Mouse (Mus musculus): Measurements from ENCODE around the gene Gm20695. TPM values are rescaled to one million over a fixed set of nuclear protein-coding genes. Genes with fewer than 3 reads are reported as not detected.

The Gm20695 gene
- 0.71 and 0.98 TPM in 2 replicates for polyA plus RNA-seq (2015; fragmentation: Nextera tagmentation; extraction: Ambion mirVana)

DNA sequence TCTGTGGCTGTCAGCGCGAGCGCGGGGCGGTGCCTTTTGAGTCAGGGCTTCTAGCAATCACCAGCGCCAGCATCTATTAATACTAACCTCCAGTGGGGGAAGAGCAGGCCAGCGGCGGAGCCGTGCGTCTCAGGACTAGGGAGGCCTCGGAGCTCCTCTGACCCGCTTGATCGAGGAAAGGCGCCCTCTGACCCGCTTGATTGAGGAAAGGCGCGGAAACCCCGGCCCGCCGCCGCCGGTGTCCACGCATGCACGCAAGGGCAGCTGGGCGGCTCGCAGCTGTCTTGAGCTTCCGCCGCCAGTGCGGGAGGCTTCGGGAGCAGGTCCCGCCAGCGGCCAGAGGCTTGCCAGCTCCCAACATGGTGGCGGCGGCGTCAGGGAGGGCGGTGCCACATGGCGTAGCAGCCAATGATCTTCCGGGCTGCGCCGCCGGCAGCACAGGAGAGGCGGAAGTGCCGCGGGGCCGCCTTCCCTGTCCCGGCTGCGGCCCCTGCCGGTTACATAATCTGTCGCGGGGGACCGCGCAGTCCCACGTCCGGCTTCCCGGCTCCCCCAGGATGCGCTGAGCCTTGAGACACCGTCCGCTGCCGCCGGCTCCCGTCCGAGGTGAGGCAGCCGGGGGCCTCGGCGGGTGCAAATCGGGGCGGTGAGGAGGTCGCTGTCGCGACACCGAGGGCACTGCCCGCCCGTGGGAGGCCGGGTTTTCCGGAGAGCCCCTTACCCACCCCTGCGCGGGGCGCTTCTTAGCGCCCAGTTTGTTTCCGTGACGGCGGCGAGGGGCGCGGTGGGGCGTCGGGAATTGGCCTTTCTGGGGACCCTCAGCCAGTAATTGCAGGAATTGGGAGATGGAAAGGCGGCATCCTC lies at the start of gene Gm20695, which contains the start of gene Zfp597:
Gene Gm20695, plus strand, starts transcription at position 448 of the 864 bp plus-strand sequence.
Gene Zfp597, minus strand, starts transcription at position 361 of the 864 bp plus-strand sequence.
- ATAC-seq (ENCODE audit: low read depth) = peak; percentile 99
- no peaks in the 10 kb centered on the region for H3K9me3 ChIP-seq (replicated peaks; ENCODE audit: control insufficient read depth, low read length)

GRCm38 (mm10) chr16:3835461-3835860 lies 49.0 kb upstream of the Gm20695 start:
- H3K4me3 ChIP-seq (ENCODE audit: low read depth, low read length) = no peak overlapping the region
- no peak overlapping the region for H3K27ac ChIP-seq (ENCODE audit: low read length)
- no peak for ATAC-seq (ENCODE audit: low read depth)
- no peaks in the 10 kb centered on the region for H3K9me3 ChIP-seq (replicated peaks; ENCODE audit: control insufficient read depth, low read length)
- no peaks in the 10 kb centered on the region for H3K4me1 ChIP-seq (ENCODE audit: control insufficient read depth, low read depth, low read length)
- no peak overlapping the region for H3K9ac ChIP-seq (ENCODE audit: low read depth, low read length)
- no peak overlapping the region for H3K4me2 ChIP-seq (ENCODE audit: low read depth, low read length)
- WGBS (ENCODE audit: insufficient replicate concordance) = 60% methylated on average over 2 of the region's 2 CpGs
- H3K36me3 ChIP-seq (ENCODE audit: control insufficient read depth, insufficient read depth) = no peaks in the 10 kb centered on the region
- H3K27me3 ChIP-seq (ENCODE audit: control insufficient read depth, insufficient read depth, low read depth, low read length) = no peaks in the 10 kb centered on the region

More for the DNA sequence above, at the start of gene Gm20695, which contains the start of gene Zfp597:
- Histone ChIP-seq H3K4me2 (ENCODE audit: low read depth, low read length) (peak within 1 kb of the TSS; percentile 79), H3K27me3 (ENCODE audit: control insufficient read depth, insufficient read depth, low read depth, low read length) (no peaks in the 10 kb centered on the region), H3K36me3 (ENCODE audit: control insufficient read depth, insufficient read depth) (no peaks in the 10 kb centered on the region), H3K27ac (ENCODE audit: low read length) (peak within 1 kb of the TSS; percentile 89), H3K4me3 (ENCODE audit: low read depth, low read length) (peak within 1 kb of the TSS; percentile 98), H3K9ac (ENCODE audit: low read depth, low read length) (peak within 1 kb of the TSS; percentile 97), H3K4me1 (ENCODE audit: control insufficient read depth, low read depth, low read length) (peaks cover 12% of the 10 kb centered on the region)
- WGBS (ENCODE audit: insufficient replicate concordance) = under 1% methylated on average over 87 of the region's 88 CpGs

DNA sequence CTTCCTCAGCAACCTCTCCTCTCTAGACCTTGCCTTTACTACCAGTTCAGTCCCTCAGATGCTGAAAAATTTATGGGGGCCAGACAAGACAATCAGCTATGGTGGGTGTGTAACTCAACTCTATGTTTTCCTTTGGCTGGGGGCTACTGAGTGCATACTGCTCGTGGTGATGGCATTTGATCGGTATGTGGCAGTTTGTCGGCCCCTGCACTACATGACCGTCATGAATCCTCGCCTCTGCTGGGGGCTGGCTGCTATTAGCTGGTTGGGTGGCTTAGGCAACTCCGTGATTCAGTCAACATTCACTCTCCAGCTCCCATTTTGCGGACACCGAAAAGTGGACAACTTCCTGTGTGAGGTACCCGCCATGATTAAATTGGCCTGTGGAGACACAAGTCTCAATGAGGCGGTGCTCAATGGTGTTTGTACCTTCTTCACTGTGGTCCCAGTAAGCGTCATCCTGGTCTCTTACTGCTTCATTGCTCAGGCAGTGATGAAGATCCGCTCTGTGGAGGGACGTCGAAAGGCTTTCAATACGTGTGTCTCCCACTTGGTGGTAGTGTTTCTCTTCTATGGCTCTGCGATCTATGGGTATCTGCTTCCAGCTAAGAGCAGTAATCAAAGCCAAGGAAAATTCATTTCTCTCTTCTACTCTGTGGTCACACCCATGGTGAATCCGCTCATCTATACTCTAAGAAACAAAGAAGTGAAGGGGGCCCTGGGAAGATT lies 45.1 kb upstream of the Gm20695 start:
- WGBS (ENCODE audit: insufficient replicate concordance) = 48% methylated on average over 17 of the region's 17 CpGs
- ATAC-seq (ENCODE audit: low read depth) = no peak
- H3K4me3 ChIP-seq (ENCODE audit: low read depth, low read length) = no peak overlapping the region
- H3K36me3 ChIP-seq (ENCODE audit: control insufficient read depth, insufficient read depth) = no peaks in the 10 kb centered on the region
- no peak overlapping the region for H3K9ac ChIP-seq (ENCODE audit: low read depth, low read length)
- no peak overlapping the region for H3K27ac ChIP-seq (ENCODE audit: low read length)
- no peaks in the 10 kb centered on the region for H3K27me3 ChIP-seq (ENCODE audit: control insufficient read depth, insufficient read depth, low read depth, low read length)
- H3K4me2 ChIP-seq (ENCODE audit: low read depth, low read length) = no peak overlapping the region
- H3K9me3 ChIP-seq (replicated peaks; ENCODE audit: control insufficient read depth, low read length) = no peaks in the 10 kb centered on the region
- H3K4me1 ChIP-seq (ENCODE audit: control insufficient read depth, low read depth, low read length) = no peaks in the 10 kb centered on the region

GRCm38 (mm10) chr16:3842989-3843388 lies 41.5 kb upstream of the Gm20695 start:
- Histone ChIP-seq H3K36me3 (ENCODE audit: control insufficient read depth, insufficient read depth) (no peaks in the 10 kb centered on the region), H3K4me3 (ENCODE audit: low read depth, low read length) (no peak overlapping the region), H3K9ac (ENCODE audit: low read depth, low read length) (no peak overlapping the region), H3K27ac (ENCODE audit: low read length) (peak overlapping the region; percentile 8; the same call in 1 of the 2 replicates), H3K4me1 (ENCODE audit: control insufficient read depth, low read depth, low read length) (peaks cover 12% of the 10 kb centered on the region), H3K4me2 (ENCODE audit: low read depth, low read length) (no peak overlapping the region), H3K9me3 (replicated peaks; ENCODE audit: control insufficient read depth, low read length) (no peaks in the 10 kb centered on the region), H3K27me3 (ENCODE audit: control insufficient read depth, insufficient read depth, low read depth, low read length) (no peaks in the 10 kb centered on the region)
- ATAC-seq (ENCODE audit: low read depth) = no peak
- WGBS (ENCODE audit: insufficient replicate concordance) = 21% methylated on average over 4 of the region's 4 CpGs

GRCm38 (mm10) chr16:3843796-3844195 lies 40.7 kb upstream of the Gm20695 start:
- Histone ChIP-seq H3K4me3 (ENCODE audit: low read depth, low read length) (no peak overlapping the region), H3K36me3 (ENCODE audit: control insufficient read depth, insufficient read depth) (no peaks in the 10 kb centered on the region), H3K4me1 (ENCODE audit: control insufficient read depth, low read depth, low read length) (peaks cover 12% of the 10 kb centered on the region), H3K27ac (ENCODE audit: low read length) (no peak overlapping the region; the same call in 1 of the 2 replicates), H3K9ac (ENCODE audit: low read depth, low read length) (no peak overlapping the region), H3K9me3 (replicated peaks; ENCODE audit: control insufficient read depth, low read length) (no peaks in the 10 kb centered on the region), H3K27me3 (ENCODE audit: control insufficient read depth, insufficient read depth, low read depth, low read length) (no peaks in the 10 kb centered on the region), H3K4me2 (ENCODE audit: low read depth, low read length) (no peak overlapping the region)
- no peak for ATAC-seq (ENCODE audit: low read depth)
- 44% methylated on average over 1 of the region's 1 CpGs for WGBS (ENCODE audit: insufficient replicate concordance)

DNA sequence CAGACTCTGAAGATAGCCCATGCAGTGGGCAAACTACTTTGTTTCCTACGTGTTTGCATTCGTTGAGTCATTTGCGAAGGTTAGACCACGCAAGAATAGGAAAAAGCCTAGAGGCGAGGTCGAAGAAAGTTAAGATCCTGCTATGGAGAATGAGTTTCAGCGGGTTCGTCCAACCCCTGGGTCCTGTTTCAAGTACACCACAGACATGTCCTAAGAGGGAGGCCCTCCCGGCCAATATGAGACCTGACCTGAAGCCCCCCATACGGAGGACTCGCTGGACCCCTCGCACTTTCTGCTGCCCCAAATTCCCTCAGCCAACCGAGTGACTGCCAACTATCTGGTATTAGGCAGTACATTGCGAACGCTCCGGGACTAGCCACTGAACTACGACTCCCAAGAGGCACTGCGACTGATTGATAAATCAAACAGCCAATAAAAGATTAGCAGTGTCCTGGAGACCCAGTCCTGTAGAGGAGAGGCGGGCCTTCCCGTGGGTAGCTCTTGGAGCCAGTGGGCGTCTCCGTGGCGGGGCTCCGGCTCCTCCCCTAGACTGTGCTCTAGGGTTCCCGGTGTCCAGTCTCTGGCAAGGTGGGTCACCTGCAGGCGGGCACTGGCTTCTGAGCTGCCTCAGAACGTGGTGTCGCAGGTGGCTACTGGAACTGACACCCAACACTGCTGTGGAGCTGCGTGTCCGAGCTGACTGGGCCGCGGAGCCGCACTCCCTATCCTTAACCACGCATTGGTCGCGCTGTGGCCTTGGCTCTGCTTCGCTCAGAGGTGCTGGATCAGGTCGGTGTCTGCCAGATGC lies 37.5 kb upstream of the Gm20695 start, which contains the start of gene Zfp174:
Gene Zfp174, plus strand, starts transcription at position 558 of the 808 bp plus-strand sequence.
- WGBS (ENCODE audit: insufficient replicate concordance) = 3% methylated on average over 38 of the region's 38 CpGs

GRCm38 (mm10) chr16:3847871-3848270 lies 36.6 kb upstream of the Gm20695 start:
- ATAC-seq (ENCODE audit: low read depth) = no peak
- H3K4me1 ChIP-seq (ENCODE audit: control insufficient read depth, low read depth, low read length) = peaks cover 12% of the 10 kb centered on the region
- no peaks in the 10 kb centered on the region for H3K36me3 ChIP-seq (ENCODE audit: control insufficient read depth, insufficient read depth)
- H3K27ac ChIP-seq (ENCODE audit: low read length) = no peak overlapping the region
- WGBS (ENCODE audit: insufficient replicate concordance) = 69% methylated on average over 4 of the region's 4 CpGs
- no peaks in the 10 kb centered on the region for H3K27me3 ChIP-seq (ENCODE audit: control insufficient read depth, insufficient read depth, low read depth, low read length)
- no peaks in the 10 kb centered on the region for H3K9me3 ChIP-seq (replicated peaks; ENCODE audit: control insufficient read depth, low read length)
- peak overlapping the region; percentile 2 for H3K9ac ChIP-seq (ENCODE audit: low read depth, low read length)
- H3K4me3 ChIP-seq (ENCODE audit: low read depth, low read length) = peak overlapping the region; percentile 79
- H3K4me2 ChIP-seq (ENCODE audit: low read depth, low read length) = peak overlapping the region; percentile 86

More for the DNA sequence above, 37.5 kb upstream of the Gm20695 start, which contains the start of gene Zfp174:
- Histone ChIP-seq H3K4me2 (ENCODE audit: low read depth, low read length) (peak within 1 kb of the TSS; percentile 86), H3K9ac (ENCODE audit: low read depth, low read length) (peak within 1 kb of the TSS; percentile 79), H3K27ac (ENCODE audit: low read length) (peak within 1 kb of the TSS; percentile 65), H3K4me1 (ENCODE audit: control insufficient read depth, low read depth, low read length) (peaks cover 12% of the 10 kb centered on the region), H3K27me3 (ENCODE audit: control insufficient read depth, insufficient read depth, low read depth, low read length) (no peaks in the 10 kb centered on the region), H3K36me3 (ENCODE audit: control insufficient read depth, insufficient read depth) (no peaks in the 10 kb centered on the region), H3K9me3 (replicated peaks; ENCODE audit: control insufficient read depth, low read length) (no peaks in the 10 kb centered on the region), H3K4me3 (ENCODE audit: low read depth, low read length) (peak within 1 kb of the TSS; percentile 79)
- ATAC-seq (ENCODE audit: low read depth) = peak; percentile 99

DNA sequence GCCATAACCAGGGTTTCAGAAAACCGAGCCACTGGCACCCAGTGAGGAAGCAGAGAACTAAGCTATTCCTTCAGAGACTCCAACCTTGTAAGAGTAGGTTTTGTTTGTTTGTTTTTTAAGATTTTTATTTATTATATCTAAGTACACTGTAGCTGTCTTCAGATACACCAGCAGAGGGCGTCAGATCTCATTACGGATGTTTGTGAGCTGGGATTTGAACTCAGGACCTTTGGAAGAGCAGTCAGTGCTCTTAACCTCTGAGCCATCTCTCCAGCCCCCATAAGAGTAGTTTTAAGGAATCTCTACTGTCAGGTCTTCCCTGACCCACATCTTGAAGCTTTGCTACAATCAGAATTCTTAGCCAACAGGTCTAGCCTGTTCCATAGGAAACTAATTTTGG lies 36.0 kb upstream of the Gm20695 start:
- ATAC-seq (ENCODE audit: low read depth) = no peak
- Histone ChIP-seq H3K9ac (ENCODE audit: low read depth, low read length) (no peak overlapping the region), H3K4me1 (ENCODE audit: control insufficient read depth, low read depth, low read length) (peaks cover 12% of the 10 kb centered on the region), H3K4me2 (ENCODE audit: low read depth, low read length) (no peak overlapping the region), H3K27ac (ENCODE audit: low read length) (no peak overlapping the region), H3K9me3 (replicated peaks; ENCODE audit: control insufficient read depth, low read length) (no peaks in the 10 kb centered on the region), H3K27me3 (ENCODE audit: control insufficient read depth, insufficient read depth, low read depth, low read length) (no peaks in the 10 kb centered on the region), H3K4me3 (ENCODE audit: low read depth, low read length) (no peak overlapping the region), H3K36me3 (ENCODE audit: control insufficient read depth, insufficient read depth) (no peaks in the 10 kb centered on the region)
- 68% methylated on average over 3 of the region's 3 CpGs for WGBS (ENCODE audit: insufficient replicate concordance)
